Mouse (Mus musculus): ENCODE results near the gene Cyp2f2.

The Cyp2f2 gene

GRCm38 (mm10) chr7:27156005-27156404, 36.3 kb downstream of the Cyp2f2 start:
- no peak for DNase-seq

GRCm38 (mm10) chr7:27158171-27158570, 38.5 kb downstream of the Cyp2f2 start:
- no peak for DNase-seq

GRCm38 (mm10) chr7:27159256-27159655, 39.5 kb downstream of the Cyp2f2 start:
- DNase-seq, result no peak

GRCm38 (mm10) chr7:27159882-27160281, 40.2 kb downstream of the Cyp2f2 start:
- peak; percentile 96 for DNase-seq

- no peak for DNase-seq
These were observed 41.2 kb downstream of the Cyp2f2 start for GRCm38 (mm10) chr7:27160921-27161320.

- no peak for DNase-seq
These were observed 42.0 kb downstream of the Cyp2f2 start for GRCm38 (mm10) chr7:27161744-27162143.

- no peak for DNase-seq
These were observed 43.2 kb downstream of the Cyp2f2 start for GRCm38 (mm10) chr7:27162780-27163449.

- DNase-seq, result no peak
These were observed 43.7 kb downstream of the Cyp2f2 start for GRCm38 (mm10) chr7:27163450-27163805.

GRCm38 (mm10) chr7:27164112-27164947, 44.6 kb downstream of the Cyp2f2 start:
- no peak for DNase-seq

GRCm38 (mm10) chr7:27165007-27165655, 45.4 kb downstream of the Cyp2f2 start:
- DNase-seq, result no peak

- DNase-seq, result no peak
These were observed 46.0 kb downstream of the Cyp2f2 start for GRCm38 (mm10) chr7:27165696-27166095.

GRCm38 (mm10) chr7:27166229-27166613, 46.5 kb downstream of the Cyp2f2 start:
- DNase-seq, result peak; percentile 91

- DNase-seq, result peak; percentile 97
These were observed 47.1 kb downstream of the Cyp2f2 start, which contains the start of gene Egln2 for GRCm38 (mm10) chr7:27166614-27167474. Egln2 (minus strand) TSS chr7:27166802.

- DNase-seq, result no peak
These were observed 47.9 kb downstream of the Cyp2f2 start for GRCm38 (mm10) chr7:27167475-27168094.

- DNase-seq, result no peak
These were observed 48.7 kb downstream of the Cyp2f2 start for GRCm38 (mm10) chr7:27168371-27168770.

- DNase-seq, result no peak
These were observed 51.3 kb downstream of the Cyp2f2 start for GRCm38 (mm10) chr7:27170981-27171380.

- no peak for DNase-seq
These were observed 54.8 kb downstream of the Cyp2f2 start for GRCm38 (mm10) chr7:27174496-27174895.

- no peak for DNase-seq
These were observed 55.2 kb downstream of the Cyp2f2 start for GRCm38 (mm10) chr7:27174896-27175295.

- DNase-seq, result no peak
These were observed 58.2 kb downstream of the Cyp2f2 start for GRCm38 (mm10) chr7:27177942-27178323.

- DNase-seq, result peak; percentile 100
These were observed 58.9 kb downstream of the Cyp2f2 start, which contains the start of gene Rab4b for GRCm38 (mm10) chr7:27178324-27179216. Rab4b (minus strand) TSS chr7:27178896.
